Mouse (Mus musculus) heart, adult 2 months (tissue): ENCODE measurements around the gene Fam102b. TPM values are rescaled to one million over a fixed set of nuclear protein-coding genes. Genes with fewer than 3 reads are reported as not detected.

Source experiments
- DNase-seq, 2 experiments: peaks; one replicate each; pipeline ENCODE4 v3.0.0; 2021
- H3K27ac ChIP-seq: fragments of 200-600 bp; 2 replicates; pipeline ENCODE4 v1.8.1; 2022
- H3K27me3 ChIP-seq: fragments of 200-500 bp; 2 replicates; pipeline ENCODE4 v1.6.1; 2012; ENCODE audit warnings: mild to moderate bottlenecking, low read length, inconsistent platforms, mixed read lengths; ENCODE audit not compliant: control insufficient read depth, insufficient read depth
- H3K36me3 ChIP-seq: fragments of 200-500 bp; 2 replicates; pipeline ENCODE4 v1.6.1; 2012; ENCODE audit warnings: low read length, inconsistent platforms; ENCODE audit not compliant: control insufficient read depth, insufficient read depth
- H3K4me1 ChIP-seq: fragments of 200-500 bp; 2 replicates; pipeline ENCODE4 v1.6.1; 2011; ENCODE audit warnings: low read length; ENCODE audit not compliant: control insufficient read depth, insufficient read depth
- H3K4me3 ChIP-seq: fragments of 200-600 bp; 2 replicates; pipeline ENCODE4 v1.8.1; 2022
- H3K79me2 ChIP-seq: fragments of 200-500 bp; replicated peaks from 2 replicates; pipeline ENCODE4 v1.6.1; 2012; ENCODE audit warnings: mild to moderate bottlenecking, inconsistent platforms, low read length, moderate library complexity, mixed read lengths; ENCODE audit not compliant: control insufficient read depth, insufficient read depth
- H3K9ac ChIP-seq: fragments of 200-500 bp; 2 replicates; pipeline ENCODE4 v1.6.1; 2012; ENCODE audit warnings: low read depth, mild to moderate bottlenecking, control low read depth, inconsistent platforms, low read length, mixed read lengths
- CTCF ChIP-seq: fragments of 200-600 bp; IDR thresholded peaks from 2 replicates; pipeline ENCODE4 v1.8.1; 2022; ENCODE audit warnings: antibody characterized with exemption, mild to moderate bottlenecking, moderate library complexity
- EP300 ChIP-seq: fragments of 200-500 bp; IDR thresholded peaks from 2 replicates; pipeline ENCODE4 v1.6.1; 2011; ENCODE audit warnings: low read depth, low read length, control low read depth; ENCODE audit not compliant: insufficient read depth
- POLR2A ChIP-seq: fragments of 200-500 bp; IDR thresholded peaks from 2 replicates; pipeline ENCODE4 v1.6.1; 2011; ENCODE audit warnings: mild to moderate bottlenecking, low read depth, low read length, control low read depth; ENCODE audit not compliant: insufficient read depth
- WGBS: fragments of 180-500 bp; shearing (Covaris S2); methylation state at CpG from one replicate; pipeline ENCODE4 v1.1.7; 2018; 5-methylcytosine and 5-hydroxymethylcytosine counted together
- intact Hi-C: fragments of 180-260 bp; cut with DNase I; formaldehyde crosslinking; loops from one replicate; pipeline ENCODE4 v1.15.1; 2025
- polyA plus RNA-seq: library from polyadenylated mRNA; depleted of rRNA; stranded (reverse); fragments of >200 nt; gene quantifications from 2 replicates; pipeline ENCODE4 v1.2.3, GENCODE M21; 2012
- total RNA-seq, 2 experiments: library from RNA; stranded (reverse); gene quantifications; 2 replicates each; pipeline ENCODE4 v1.2.3; 2021

Fam102b gene
- total and polyA plus RNA-seq, 3 experiments = 4.9 to 12.7 (median 11.2) TPM

DNA sequence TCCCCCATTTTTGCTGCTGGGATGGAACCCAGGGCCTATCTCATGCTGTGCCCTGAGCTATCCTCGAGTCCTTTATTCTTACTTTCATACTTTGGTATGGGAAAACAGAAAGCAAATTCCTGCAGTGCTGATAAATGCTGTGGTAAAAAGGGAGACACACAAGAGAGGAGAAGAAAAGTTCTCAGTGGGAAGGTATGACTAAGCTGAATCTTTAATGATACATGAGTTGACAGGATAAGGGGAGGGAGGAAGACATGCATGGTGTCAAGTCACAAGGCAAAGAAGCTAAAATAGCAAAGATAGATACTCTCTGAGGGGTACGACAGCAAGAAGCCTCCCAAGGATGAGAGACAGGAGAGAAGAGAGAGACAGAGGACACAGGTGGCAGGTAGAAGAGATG is 32.0 kb downstream of the Fam102b start:
- Histone ChIP-seq H3K4me3 (no peak overlapping the region), H3K27ac (no peak overlapping the region), H3K79me2 (no peaks in the 10 kb centered on the region), H3K9ac (no peak overlapping the region), H3K4me1 (peaks cover 4% of the 10 kb centered on the region), H3K27me3 (no peaks in the 10 kb centered on the region), H3K36me3 (peaks cover 3% of the 10 kb centered on the region; the same call in 1 of the 2 replicates)
- no peak for DNase-seq
- TF ChIP-seq CTCF = no peak
- no peak for TF ChIP-seq EP300
- TF ChIP-seq POLR2A = no peak
- WGBS = 77% methylated on average over 2 of the region's 2 CpGs
- intact Hi-C loops = no loop called here

DNA sequence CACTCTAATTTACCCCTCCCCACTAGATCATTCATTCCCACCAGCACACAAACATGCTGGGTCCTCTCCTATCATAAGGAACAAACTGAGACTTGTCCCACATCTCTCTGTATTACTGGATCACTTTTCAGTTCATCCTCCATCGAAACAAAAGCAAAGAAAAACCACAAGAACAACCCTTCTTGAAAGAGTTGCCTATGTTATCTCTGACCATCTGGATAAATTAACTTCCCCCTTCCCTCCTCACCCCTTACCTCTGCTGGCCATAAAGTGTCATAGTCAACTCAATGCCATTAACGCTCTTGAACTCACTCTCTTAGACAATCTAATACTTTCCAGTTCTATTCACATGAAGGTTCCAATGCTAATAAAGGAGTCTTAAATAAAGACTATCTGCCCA is 32.9 kb downstream of the Fam102b start:
- intact Hi-C loops = no loop called here
- Histone ChIP-seq H3K4me1 (peaks cover 4% of the 10 kb centered on the region), H3K4me3 (no peak overlapping the region), H3K9ac (no peak overlapping the region), H3K27ac (no peak overlapping the region), H3K79me2 (no peaks in the 10 kb centered on the region), H3K27me3 (no peaks in the 10 kb centered on the region), H3K36me3 (peaks cover 3% of the 10 kb centered on the region; the same call in 1 of the 2 replicates)
- no peak for DNase-seq
- TF ChIP-seq CTCF (no peak), POLR2A (no peak), EP300 (no peak)
- WGBS = 80% methylated on average over 2 of the region's 2 CpGs

DNA sequence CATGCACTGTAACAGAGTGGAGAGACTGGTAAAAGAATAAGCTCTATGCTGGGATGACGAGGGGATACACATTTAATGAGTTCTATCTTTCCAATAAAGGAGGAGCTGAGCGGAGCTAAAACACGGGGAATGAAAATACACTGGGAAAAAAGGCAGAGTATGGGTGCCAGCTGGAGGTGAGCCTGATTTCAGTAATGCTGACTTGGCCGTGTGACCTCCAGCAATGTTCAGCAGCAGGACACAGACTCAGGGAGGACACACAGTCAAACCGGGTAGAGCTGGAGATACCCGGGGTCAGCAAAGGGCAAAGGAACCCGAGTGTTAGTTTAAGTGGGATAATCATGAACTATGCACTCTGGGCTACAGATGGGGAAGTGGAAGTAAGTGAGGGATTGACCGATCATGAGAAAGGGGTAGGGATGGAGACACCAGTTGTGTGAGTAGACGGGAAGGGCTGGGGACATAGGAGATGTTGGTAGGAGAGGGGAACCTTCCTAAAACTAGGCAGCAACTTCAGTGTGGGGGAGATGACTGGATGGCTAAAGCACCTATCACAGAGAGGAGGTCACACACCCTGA is 37.3 kb downstream of the Fam102b start:
- Histone ChIP-seq H3K4me3 (no peak overlapping the region), H3K36me3 (no peaks in the 10 kb centered on the region), H3K27me3 (no peaks in the 10 kb centered on the region), H3K27ac (no peak overlapping the region), H3K79me2 (no peaks in the 10 kb centered on the region), H3K9ac (no peak overlapping the region), H3K4me1 (no peaks in the 10 kb centered on the region)
- no peak for TF ChIP-seq EP300
- no peak for TF ChIP-seq CTCF
- TF ChIP-seq POLR2A = no peak
- intact Hi-C loops = no loop called here
- WGBS = 65% methylated on average over 9 of the region's 9 CpGs
- peak; percentile 38 to 44 for DNase-seq

DNA sequence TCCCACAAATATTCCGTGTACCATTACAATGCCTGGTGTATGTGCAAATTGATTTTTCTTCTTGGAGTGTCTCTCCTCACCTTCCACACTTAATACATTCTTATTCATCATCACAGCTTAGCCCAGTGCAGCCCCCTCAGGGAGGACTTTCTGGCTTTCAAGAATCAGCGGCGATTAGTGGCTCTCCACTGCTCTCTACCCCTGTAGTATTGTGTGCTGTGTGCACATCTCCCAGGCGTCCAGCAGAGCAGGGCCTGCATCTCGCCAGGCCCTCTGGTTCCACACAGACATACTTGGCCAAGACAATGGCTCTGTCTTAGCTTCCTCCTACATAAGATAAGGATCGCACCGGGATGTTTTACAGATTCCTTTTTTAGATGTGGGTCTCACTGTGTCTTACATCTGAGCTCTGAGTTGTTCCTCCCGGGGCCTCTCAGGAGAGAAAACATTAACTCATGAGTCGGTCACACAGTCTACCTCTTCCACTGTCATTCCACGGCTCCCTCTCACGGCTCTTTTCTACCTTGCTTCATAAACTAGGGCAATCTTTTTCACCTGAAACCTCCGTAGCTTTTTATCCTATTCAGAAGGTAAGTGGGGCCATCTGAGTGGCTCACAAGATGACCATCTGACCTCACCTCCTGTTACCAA is 40.3 kb downstream of the Fam102b start:
- no peak overlapping the region for H3K4me3 ChIP-seq
- no peak overlapping the region for H3K9ac ChIP-seq
- no peaks in the 10 kb centered on the region for H3K27me3 ChIP-seq
- 65% methylated on average over 12 of the region's 12 CpGs for WGBS
- DNase-seq = no peak
- H3K79me2 ChIP-seq = no peaks in the 10 kb centered on the region
- intact Hi-C loops = no loop called here
- TF ChIP-seq CTCF = no peak
- TF ChIP-seq POLR2A = no peak
- TF ChIP-seq EP300 = no peak
- H3K36me3 ChIP-seq = no peaks in the 10 kb centered on the region
- no peaks in the 10 kb centered on the region for H3K4me1 ChIP-seq
- H3K27ac ChIP-seq = no peak overlapping the region

DNA sequence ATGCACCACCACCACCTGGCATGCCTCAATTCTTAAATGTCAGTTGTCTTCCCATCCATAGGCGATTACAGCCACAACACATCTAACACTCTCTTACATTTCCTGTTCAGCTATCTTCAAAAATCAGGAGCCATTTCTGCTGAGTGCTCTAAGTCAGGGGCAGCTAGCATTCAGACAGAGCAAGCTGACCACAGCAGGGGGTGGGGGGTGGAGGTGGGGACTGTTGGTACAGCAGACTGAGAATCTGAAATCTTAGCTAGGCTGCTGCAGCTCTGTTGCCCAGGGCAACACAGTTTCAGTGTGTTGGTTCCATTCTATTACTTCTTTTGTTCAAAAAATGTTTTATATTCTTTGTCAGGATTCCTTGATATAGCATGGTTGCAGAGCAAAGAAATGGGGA is 40.9 kb downstream of the Fam102b start:
- H3K4me1 ChIP-seq = no peaks in the 10 kb centered on the region
- no peaks in the 10 kb centered on the region for H3K36me3 ChIP-seq
- intact Hi-C loops = no loop called here
- H3K4me3 ChIP-seq = no peak overlapping the region
- no peaks in the 10 kb centered on the region for H3K79me2 ChIP-seq
- 76% methylated on average over 1 of the region's 1 CpGs for WGBS
- DNase-seq = no peak
- no peak overlapping the region for H3K27ac ChIP-seq
- TF ChIP-seq EP300 = no peak
- no peak for TF ChIP-seq POLR2A
- no peak for TF ChIP-seq CTCF
- H3K27me3 ChIP-seq = no peaks in the 10 kb centered on the region
- no peak overlapping the region for H3K9ac ChIP-seq

DNA sequence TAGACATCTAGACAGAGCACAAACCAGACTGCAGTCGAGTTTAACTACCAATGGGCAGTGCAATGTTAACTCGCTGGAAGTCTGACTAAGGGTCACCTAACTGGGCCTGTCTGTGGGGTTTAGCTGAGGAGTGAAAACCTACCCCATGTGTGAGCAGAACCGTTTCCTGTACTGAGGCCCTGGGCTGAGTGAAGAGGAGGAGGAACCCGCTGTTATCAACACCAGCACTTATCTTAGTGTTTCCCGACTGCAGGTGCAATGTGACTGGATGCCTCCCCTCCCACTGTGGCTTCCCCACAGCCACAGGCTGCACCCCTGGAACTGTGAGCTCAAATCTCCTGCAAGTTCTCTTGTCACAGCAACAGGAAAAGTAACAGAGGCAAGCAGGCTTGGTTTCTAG is 43.4 kb downstream of the Fam102b start:
- Histone ChIP-seq H3K9ac (no peak overlapping the region), H3K79me2 (no peaks in the 10 kb centered on the region), H3K4me1 (no peaks in the 10 kb centered on the region), H3K27ac (no peak overlapping the region), H3K27me3 (no peaks in the 10 kb centered on the region), H3K4me3 (no peak overlapping the region), H3K36me3 (no peaks in the 10 kb centered on the region)
- no peak for DNase-seq
- WGBS = 47% methylated on average over 5 of the region's 5 CpGs
- TF ChIP-seq POLR2A = no peak
- TF ChIP-seq EP300 = no peak
- TF ChIP-seq CTCF = no peak
- intact Hi-C loops = no loop called here
